Mouse (Mus musculus): ENCODE results near the gene Epsti1. TPM values are rescaled to one million over a fixed set of nuclear protein-coding genes. Genes with fewer than 3 reads are reported as not detected.

The Epsti1 gene
- total and polyA plus RNA-seq, 2 experiments from 2014 or later: 0.19 to 0.46 TPM

DNA sequence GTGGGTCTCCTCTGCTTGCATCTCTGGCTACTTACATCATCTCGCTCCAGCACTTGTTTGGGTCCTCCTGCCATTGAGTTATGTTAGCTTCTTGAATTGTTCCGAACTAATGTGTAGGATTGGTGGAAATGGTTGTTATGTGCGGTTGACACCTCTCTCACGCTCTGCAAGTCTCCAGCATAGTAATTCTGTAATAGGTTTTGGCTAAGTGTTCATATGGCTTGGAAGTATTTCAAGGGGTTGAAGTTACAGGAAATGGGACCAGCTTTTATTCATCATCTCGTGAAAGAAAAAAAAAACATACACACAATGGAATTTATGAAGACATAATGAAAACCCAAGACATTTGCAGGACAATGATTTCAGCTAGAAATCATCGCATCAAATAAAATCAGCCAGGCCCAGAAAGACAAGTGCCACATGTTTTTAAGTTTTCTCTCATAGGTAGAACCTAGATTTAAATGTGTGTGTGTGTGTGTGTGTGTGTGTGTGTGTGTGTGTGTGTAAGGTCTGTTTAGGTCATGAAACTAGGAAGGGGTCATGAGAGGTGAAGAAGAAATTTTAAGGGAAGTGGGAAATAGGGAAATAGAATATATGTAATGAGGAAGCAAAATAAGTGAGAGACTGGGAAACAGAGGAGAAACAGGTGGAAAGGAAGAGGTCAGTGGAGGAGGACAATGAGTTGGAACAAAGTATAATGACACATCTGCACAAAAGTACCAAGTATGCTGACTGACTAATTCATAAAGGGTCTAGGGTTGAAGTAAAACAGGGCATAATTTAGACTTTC lies 19.2 kb downstream of the Epsti1 start:
- Histone ChIP-seq H3K4me1 (ENCODE audit: control insufficient read depth, insufficient read depth) (0 out of 2 replicates have a peak, but pooled peaks cover 3% of the 10 kb centered on the region), H3K9ac (replicated peaks; ENCODE audit: low read depth, low read length) (no peak overlapping the region), H3K36me3 (replicated peaks; ENCODE audit: control insufficient read depth, insufficient read depth, low read length) (no peaks in the 10 kb centered on the region), H3K4me2 (ENCODE audit: low read depth, low read length) (no peak overlapping the region), H3K4me3 (ENCODE audit: low read depth, low read length) (no peak overlapping the region), H3K27ac (ENCODE audit: low read depth) (no peak overlapping the region), H3K27me3 (ENCODE audit: control insufficient read depth, insufficient read depth, low read length) (no peaks in the 10 kb centered on the region), H3K9me3 (replicated peaks; ENCODE audit: control insufficient read depth, low read length) (no peaks in the 10 kb centered on the region)
- ATAC-seq (ENCODE audit: insufficient read depth, low read depth) (no peak), DNase-seq (ENCODE audit: low spot score) (no peak)
- TF ChIP-seq EP300 (IDR thresholded peaks at IDR 0.05; ENCODE audit: low read depth) (no peak), CTCF (IDR thresholded peaks at IDR 0.05; ENCODE audit: low read depth) (no peak)
- 63% methylated on average over 6 of the region's 6 CpGs for WGBS

DNA sequence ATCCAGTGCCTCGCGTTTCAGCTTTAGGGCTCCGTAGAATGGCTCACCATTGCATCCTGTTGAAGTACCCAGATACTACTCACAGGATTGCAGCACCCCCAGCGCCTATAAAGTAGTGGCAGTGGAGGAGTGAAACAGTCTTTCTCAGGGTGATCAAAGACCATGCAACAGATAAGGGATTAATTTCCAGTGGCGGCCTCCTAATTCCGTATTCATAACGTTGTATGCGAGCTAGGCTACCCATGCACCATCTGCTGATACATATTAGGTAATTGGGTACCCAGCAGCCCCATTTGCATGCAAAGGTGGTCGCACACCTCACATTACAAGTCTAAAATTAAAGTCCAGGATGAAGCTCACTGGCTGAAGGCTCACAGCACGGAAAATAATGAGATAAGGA lies 21.4 kb downstream of the Epsti1 start:
- Histone ChIP-seq H3K9me3 (replicated peaks; ENCODE audit: control insufficient read depth, low read length) (no peaks in the 10 kb centered on the region), H3K9ac (replicated peaks; ENCODE audit: low read depth, low read length) (no peak overlapping the region), H3K36me3 (replicated peaks; ENCODE audit: control insufficient read depth, insufficient read depth, low read length) (no peaks in the 10 kb centered on the region), H3K4me3 (ENCODE audit: low read depth, low read length) (no peak overlapping the region), H3K4me2 (ENCODE audit: low read depth, low read length) (no peak overlapping the region), H3K27me3 (ENCODE audit: control insufficient read depth, insufficient read depth, low read length) (no peaks in the 10 kb centered on the region), H3K27ac (ENCODE audit: low read depth) (no peak overlapping the region), H3K4me1 (ENCODE audit: control insufficient read depth, insufficient read depth) (0 out of 2 replicates have a peak, but pooled peaks cover 3% of the 10 kb centered on the region)
- ATAC-seq (ENCODE audit: insufficient read depth, low read depth) (no peak), DNase-seq (ENCODE audit: low spot score) (no peak)
- WGBS: 86% methylated on average over 10 of the region's 10 CpGs
- TF ChIP-seq EP300 (IDR thresholded peaks at IDR 0.05; ENCODE audit: low read depth): no peak
- TF ChIP-seq CTCF (IDR thresholded peaks at IDR 0.05; ENCODE audit: low read depth): no peak

DNA sequence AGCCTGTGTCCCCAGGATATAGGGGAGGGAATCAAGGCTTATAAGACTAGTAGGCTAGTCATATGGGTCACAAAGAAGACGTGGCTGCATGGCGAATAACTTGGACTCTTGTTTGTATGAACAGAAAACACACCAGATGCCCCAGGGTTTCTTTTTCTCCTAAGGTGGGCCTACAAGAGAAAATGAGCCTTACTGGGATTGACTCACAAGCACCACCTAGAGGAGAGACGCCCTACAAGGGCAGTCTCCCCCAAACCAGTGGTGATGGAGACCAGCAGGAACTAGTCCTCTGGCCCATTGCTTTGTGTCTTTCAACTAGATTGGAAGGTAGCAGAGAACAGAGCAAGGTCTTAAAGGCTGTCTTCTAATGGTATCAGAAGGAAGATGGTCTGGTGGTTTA lies 22.7 kb downstream of the Epsti1 start:
- H3K4me2 ChIP-seq (ENCODE audit: low read depth, low read length): no peak overlapping the region
- ATAC-seq (ENCODE audit: insufficient read depth, low read depth) (no peak), DNase-seq (ENCODE audit: low spot score) (no peak)
- WGBS: 51% methylated on average over 3 of the region's 3 CpGs
- H3K4me3 ChIP-seq (ENCODE audit: low read depth, low read length): no peak overlapping the region
- no peaks in the 10 kb centered on the region for H3K27me3 ChIP-seq (ENCODE audit: control insufficient read depth, insufficient read depth, low read length)
- H3K9me3 ChIP-seq (replicated peaks; ENCODE audit: control insufficient read depth, low read length): no peaks in the 10 kb centered on the region
- no peak overlapping the region for H3K27ac ChIP-seq (ENCODE audit: low read depth)
- no peak overlapping the region for H3K9ac ChIP-seq (replicated peaks; ENCODE audit: low read depth, low read length)
- H3K4me1 ChIP-seq (ENCODE audit: control insufficient read depth, insufficient read depth): 0 out of 2 replicates have a peak, but pooled peaks cover 3% of the 10 kb centered on the region
- TF ChIP-seq EP300 (IDR thresholded peaks at IDR 0.05; ENCODE audit: low read depth) (no peak), CTCF (IDR thresholded peaks at IDR 0.05; ENCODE audit: low read depth) (peak; percentile 55)
- H3K36me3 ChIP-seq (replicated peaks; ENCODE audit: control insufficient read depth, insufficient read depth, low read length): no peaks in the 10 kb centered on the region

DNA sequence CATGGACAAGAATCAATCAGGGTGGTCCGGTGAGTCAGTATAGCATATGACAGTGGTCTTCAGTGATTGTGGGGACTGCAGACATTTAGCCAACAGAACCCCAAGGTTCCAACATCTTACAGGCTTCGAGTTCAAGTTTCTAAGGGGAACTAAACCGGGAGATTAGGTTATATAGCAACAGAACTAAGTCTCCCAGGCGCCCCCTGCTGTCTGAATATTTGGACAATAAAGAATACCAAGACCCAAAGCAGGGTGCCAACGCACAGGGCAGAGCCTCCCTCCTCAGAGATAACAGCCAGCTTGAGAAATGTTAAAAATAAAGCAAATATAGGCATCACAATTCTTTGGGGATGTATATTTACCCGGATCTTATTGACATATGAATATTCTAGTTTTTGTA lies 24.0 kb downstream of the Epsti1 start:
- H3K27ac ChIP-seq (ENCODE audit: low read depth): no peak overlapping the region
- H3K4me1 ChIP-seq (ENCODE audit: control insufficient read depth, insufficient read depth): peaks cover 10% of the 10 kb centered on the region; the same call in 1 of the 2 replicates
- H3K4me3 ChIP-seq (ENCODE audit: low read depth, low read length): no peak overlapping the region
- no peak overlapping the region for H3K9ac ChIP-seq (replicated peaks; ENCODE audit: low read depth, low read length)
- no peak overlapping the region for H3K4me2 ChIP-seq (ENCODE audit: low read depth, low read length)
- TF ChIP-seq CTCF (IDR thresholded peaks at IDR 0.05; ENCODE audit: low read depth): peak; percentile 58
- TF ChIP-seq EP300 (IDR thresholded peaks at IDR 0.05; ENCODE audit: low read depth): no peak
- DNase-seq (ENCODE audit: low spot score): peak; percentile 57
- H3K27me3 ChIP-seq (ENCODE audit: control insufficient read depth, insufficient read depth, low read length): no peaks in the 10 kb centered on the region
- no peak for ATAC-seq (ENCODE audit: insufficient read depth, low read depth)
- WGBS: 34% methylated on average over 6 of the region's 6 CpGs
- no peaks in the 10 kb centered on the region for H3K9me3 ChIP-seq (replicated peaks; ENCODE audit: control insufficient read depth, low read length)
- H3K36me3 ChIP-seq (replicated peaks; ENCODE audit: control insufficient read depth, insufficient read depth, low read length): no peaks in the 10 kb centered on the region

DNA sequence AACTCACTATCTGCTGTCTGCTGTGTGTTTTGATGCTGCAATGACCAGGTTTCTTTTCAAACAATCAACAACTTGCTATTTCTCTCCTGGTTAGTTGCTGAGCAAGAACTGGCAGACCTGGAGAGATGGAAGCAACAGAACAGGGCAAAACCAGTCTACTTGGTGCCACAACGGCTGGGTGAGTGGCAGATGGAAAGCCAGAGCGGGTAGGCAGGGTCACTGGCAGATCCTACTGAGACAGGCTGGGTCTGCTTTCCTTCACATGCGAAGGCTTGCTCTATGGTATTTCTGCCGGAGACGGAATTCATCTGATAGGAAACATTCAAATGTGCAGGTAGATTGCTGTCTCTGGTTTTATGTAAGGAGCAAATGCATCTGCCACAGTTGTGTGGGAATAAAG lies 24.6 kb downstream of the Epsti1 start:
- H3K9ac ChIP-seq (replicated peaks; ENCODE audit: low read depth, low read length): no peak overlapping the region
- no peaks in the 10 kb centered on the region for H3K27me3 ChIP-seq (ENCODE audit: control insufficient read depth, insufficient read depth, low read length)
- no peaks in the 10 kb centered on the region for H3K9me3 ChIP-seq (replicated peaks; ENCODE audit: control insufficient read depth, low read length)
- WGBS: 78% methylated on average over 5 of the region's 5 CpGs
- no peak overlapping the region for H3K4me2 ChIP-seq (ENCODE audit: low read depth, low read length)
- no peak for ATAC-seq (ENCODE audit: insufficient read depth, low read depth)
- H3K4me3 ChIP-seq (ENCODE audit: low read depth, low read length): no peak overlapping the region
- H3K4me1 ChIP-seq (ENCODE audit: control insufficient read depth, insufficient read depth): peaks cover 14% of the 10 kb centered on the region; the same call in 1 of the 2 replicates
- no peaks in the 10 kb centered on the region for H3K36me3 ChIP-seq (replicated peaks; ENCODE audit: control insufficient read depth, insufficient read depth, low read length)
- TF ChIP-seq EP300 (IDR thresholded peaks at IDR 0.05; ENCODE audit: low read depth) (no peak), CTCF (IDR thresholded peaks at IDR 0.05; ENCODE audit: low read depth) (no peak)
- no peak for DNase-seq (ENCODE audit: low spot score)
- H3K27ac ChIP-seq (ENCODE audit: low read depth): no peak overlapping the region

Measured in heart, postnatal 0 days (tissue).